Mouse (Mus musculus) G1E (cell line): ENCODE data around the gene Rad23b. TPM values are rescaled to one million over a fixed set of nuclear protein-coding genes. Genes with fewer than 3 reads are reported as not detected.
"Not testable (repeated sequence)": the region's sequence is repeated elsewhere in the genome, so short reads cannot be mapped to it uniquely, and the experiment has no call there.

Experiments used
- ATAC-seq: 2 replicates; pipeline ENCODE4 v1.8.0; 2016; ENCODE audit warnings: mild to moderate bottlenecking; ENCODE audit not compliant: insufficient number of reproducible peaks, poor library complexity, low FRiP score, severe bottlenecking; ENCODE audit errors: extremely low read depth
- DNase-seq: peaks from one replicate; pipeline ENCODE4 v3.0.0; 2012; ENCODE audit warnings: low spot score
- H3K27me3 ChIP-seq: 2 replicates; pipeline ENCODE4 v1.6.1; 2012; ENCODE audit warnings: mild to moderate bottlenecking, low read length, inconsistent platforms; ENCODE audit not compliant: insufficient read depth
- H3K36me3 ChIP-seq: replicated peaks from 2 replicates; pipeline ENCODE3; 2012; ENCODE audit warnings: mild to moderate bottlenecking, inconsistent platforms
- H3K4me1 ChIP-seq: 2 replicates; pipeline ENCODE4 v1.6.1; 2012; ENCODE audit warnings: low read depth, low read length, inconsistent platforms, mixed read lengths; ENCODE audit not compliant: insufficient read depth
- H3K4me3 ChIP-seq: 2 replicates; pipeline ENCODE4 v1.5.1; 2012; ENCODE audit warnings: low read depth, mild to moderate bottlenecking, inconsistent platforms, low read length, moderate library complexity, mixed read lengths
- H3K9me3 ChIP-seq: replicated peaks from 2 replicates; pipeline ENCODE4 v1.6.1; 2012; ENCODE audit warnings: inconsistent platforms
- CTCF ChIP-seq: IDR thresholded peaks from 2 replicates; pipeline ENCODE4 v1.5.1; 2012; ENCODE audit warnings: low read depth, low read length, inconsistent platforms, mixed read lengths
- GATA1 ChIP-seq: IDR thresholded peaks from 2 replicates; pipeline ENCODE4 v1.6.1; 2012; ENCODE audit warnings: borderline replicate concordance, low read length, inconsistent platforms, mixed read lengths
- GATA2 ChIP-seq: IDR thresholded peaks from 2 replicates; pipeline ENCODE4 v1.6.1; 2012; ENCODE audit warnings: low read depth, low read length, inconsistent platforms, borderline replicate concordance
- POLR2AphosphoS5 ChIP-seq: IDR thresholded peaks from 2 replicates; pipeline ENCODE4 v1.6.1; 2012; ENCODE audit warnings: low read depth, low read length, inconsistent platforms; ENCODE audit not compliant: insufficient replicate concordance
- TAL1 ChIP-seq: conservative IDR thresholded peaks from 2 replicates; pipeline ENCODE4 v1.6.1; 2012; ENCODE audit warnings: low read depth, low read length, inconsistent platforms, mixed read lengths
- polyA plus RNA-seq: library from polyadenylated mRNA; stranded (reverse); fragments of >175 nt; gene quantifications from 2 replicates; pipeline ENCODE4 v1.2.3, GENCODE M21; 2012
- total RNA-seq, 2 experiments: library from RNA; stranded (forward) in 1 of 2; stranded (reverse) in 1 of 2; fragments of 200-1000 nt in 1 of 2; fragments of >200 nt in 1 of 2; fragmentation: Nextera tagmentation in 1 of 2; gene quantifications; 2 replicates each; pipeline ENCODE4 v1.2.3; 2014 to 2017

Rad23b gene
- total RNA-seq (2014; fragmentation: Nextera tagmentation) = 249 and 275 TPM in 2 replicates
- 128 and 135 TPM in 2 replicates for total RNA-seq (2017)
- 338 and 376 TPM in 2 replicates for polyA plus RNA-seq

- Histone ChIP-seq H3K9me3 (no peaks in the 10 kb centered on the region), H3K4me3 (peak within 1 kb of the TSS; percentile 88), H3K36me3 (peaks cover 9% of the 10 kb centered on the region), H3K27me3 (no peaks in the 10 kb centered on the region), H3K4me1 (peaks cover 29% of the 10 kb centered on the region)
- ATAC-seq (peak; percentile 83), DNase-seq (peak; percentile 87)
- no peak for TF ChIP-seq POLR2AphosphoS5
- no peak for TF ChIP-seq CTCF
- TF ChIP-seq TAL1 = no peak
- no peak for TF ChIP-seq GATA2
- TF ChIP-seq GATA1 = no peak
Observed at GRCm38 (mm10) chr4:55349452-55350218, at the start of gene Rad23b. Rad23b (plus strand) TSS chr4:55350043.

- H3K4me3 ChIP-seq = no peak overlapping the region
- no peaks in the 10 kb centered on the region for H3K36me3 ChIP-seq
- no peak for TF ChIP-seq CTCF
- no peak for TF ChIP-seq TAL1
- no peak for TF ChIP-seq GATA2
- TF ChIP-seq GATA1 = no peak
- no peak for TF ChIP-seq POLR2AphosphoS5
- no peak for ATAC-seq
- H3K27me3 ChIP-seq = no peaks in the 10 kb centered on the region
- H3K4me1 ChIP-seq = no peaks in the 10 kb centered on the region
- DNase-seq = no peak
- H3K9me3 ChIP-seq = no peaks in the 10 kb centered on the region
Observed at GRCm38 (mm10) chr4:55304121-55304520, 45.7 kb upstream of the Rad23b start.

GRCm38 (mm10) chr4:55306636-55307035 lies 43.2 kb upstream of the Rad23b start:
- TF ChIP-seq GATA1 = no peak
- no peak for ATAC-seq
- Histone ChIP-seq H3K27me3 (no peaks in the 10 kb centered on the region), H3K4me1 (no peaks in the 10 kb centered on the region), H3K36me3 (no peaks in the 10 kb centered on the region), H3K9me3 (no peaks in the 10 kb centered on the region), H3K4me3 (no peak overlapping the region)
- DNase-seq = no peak

GRCm38 (mm10) chr4:55316726-55317125 lies 33.1 kb upstream of the Rad23b start:
- DNase-seq = no peak
- Histone ChIP-seq H3K36me3 (no peaks in the 10 kb centered on the region), H3K4me1 (no peaks in the 10 kb centered on the region), H3K27me3 (no peaks in the 10 kb centered on the region), H3K4me3 (no peak overlapping the region), H3K9me3 (no peaks in the 10 kb centered on the region)
- TF ChIP-seq GATA2 = no peak
- no peak for TF ChIP-seq GATA1
- TF ChIP-seq POLR2AphosphoS5 = no peak
- TF ChIP-seq TAL1 = no peak
- no peak for ATAC-seq

GRCm38 (mm10) chr4:55318350-55318749 lies 31.5 kb upstream of the Rad23b start:
- ATAC-seq, DNase-seq, H3K36me3 ChIP-seq, H3K4me1 ChIP-seq, H3K4me3 ChIP-seq, H3K27me3 ChIP-seq, H3K9me3 ChIP-seq: not testable (repeated sequence)

GRCm38 (mm10) chr4:55325786-55326518 lies 23.9 kb upstream of the Rad23b start:
- Histone ChIP-seq H3K9me3 (no peaks in the 10 kb centered on the region), H3K36me3 (no peaks in the 10 kb centered on the region), H3K4me3 (no peak overlapping the region), H3K4me1 (no peaks in the 10 kb centered on the region), H3K27me3 (no peaks in the 10 kb centered on the region)
- ATAC-seq (no peak), DNase-seq (no peak)
- TF ChIP-seq GATA2 = no peak
- TF ChIP-seq POLR2AphosphoS5 = no peak
- no peak for TF ChIP-seq GATA1
- TF ChIP-seq TAL1 = no peak
